Mouse (Mus musculus) gastrocnemius, postnatal 4 days (tissue): Measurements from ENCODE around the gene Tmeff2. TPM values are rescaled to one million over a fixed set of nuclear protein-coding genes. Genes with fewer than 3 reads are reported as not detected.

ENCODE experiments used
- DNase-seq, 2 experiments: peaks; one replicate each; pipeline ENCODE4 v3.0.0; 2021 to 2022; ENCODE audit warnings: low spot score in 2 of 2, mixed read lengths in 2 of 2
- microRNA-seq: library from miRNA; unstranded; fragments of <30 nt; microRNA quantifications from one replicate; pipeline ENCODE4 v1.2.0, GENCODE M21; 2021
- total RNA-seq, 2 experiments: library from RNA; stranded (reverse); gene quantifications; 2 replicates each; pipeline ENCODE4 v1.2.3; 2021

Gene Tmeff2
- total RNA-seq, 2 experiments from 2014 or later = 15.9 to 20.9 TPM

DNA sequence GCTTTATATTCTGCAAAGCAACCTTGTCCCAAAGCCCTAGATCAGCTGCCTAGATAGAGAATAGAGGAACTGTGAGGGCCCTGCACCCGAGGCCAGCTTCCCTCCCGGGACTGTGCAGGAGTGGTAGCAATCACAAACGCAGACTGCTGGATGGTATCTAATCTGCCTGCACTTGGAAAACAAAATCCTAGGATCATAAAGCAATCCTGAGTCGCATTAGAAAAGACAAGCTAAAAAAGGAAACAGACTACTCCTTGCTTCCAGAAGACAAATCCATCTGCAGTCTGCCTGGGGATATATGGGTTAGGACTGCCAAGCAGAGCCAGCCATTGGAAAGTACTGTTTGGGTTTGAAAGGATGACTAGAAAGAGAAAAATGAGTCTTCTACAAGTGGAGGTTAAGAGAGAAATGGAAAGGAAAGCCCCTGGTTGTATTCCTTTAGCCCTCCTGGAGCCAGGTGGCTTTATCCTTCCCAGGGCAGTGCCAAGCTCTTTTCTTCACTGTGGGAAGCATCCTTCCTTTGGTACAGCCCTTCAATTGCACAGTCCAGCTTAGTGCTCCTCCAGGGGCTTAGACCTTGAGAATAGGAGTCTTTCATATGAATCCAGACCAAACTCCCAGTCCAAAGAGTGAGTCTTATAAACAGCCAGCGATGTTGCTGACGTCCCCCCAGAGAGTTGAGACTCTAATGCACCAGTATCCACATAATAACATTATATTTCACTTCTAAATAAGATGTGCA is 291.6 kb downstream of the Tmeff2 start:
- no peak for DNase-seq

DNA sequence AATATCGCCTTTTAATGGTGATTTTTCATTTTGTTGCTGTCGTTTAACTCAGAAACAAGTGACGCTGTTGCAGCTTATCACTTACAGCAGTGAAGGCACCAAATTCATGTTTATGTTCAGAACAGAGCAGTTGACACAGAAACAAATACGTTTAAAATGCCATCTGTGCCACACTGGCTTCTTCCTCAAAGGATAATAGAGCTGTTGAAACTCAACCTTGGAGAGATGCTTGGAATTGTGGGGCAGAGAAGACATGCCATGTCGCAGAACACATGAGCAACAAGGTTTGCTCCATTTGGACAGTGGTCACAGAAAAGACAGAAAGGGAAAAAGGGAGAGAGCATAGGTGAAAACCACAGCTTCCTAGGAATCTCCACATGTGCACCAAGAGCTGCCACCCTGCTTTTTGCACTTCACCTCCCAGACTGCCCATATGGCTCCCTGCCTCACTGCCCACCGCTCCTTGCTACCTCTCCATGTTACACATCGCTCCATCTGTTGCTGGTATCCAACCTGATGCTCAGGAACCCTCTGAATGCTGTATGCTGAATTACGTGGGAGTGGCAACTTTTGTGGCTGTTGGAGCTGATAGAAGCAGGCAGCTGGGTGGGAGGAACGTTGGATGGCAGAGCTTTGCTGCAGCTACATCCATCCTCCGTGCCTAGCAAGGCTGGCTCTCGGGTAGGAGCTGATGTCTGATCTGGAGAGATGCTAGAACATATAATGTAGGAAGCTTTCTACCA is 298.8 kb downstream of the Tmeff2 start:
- no peak for DNase-seq

DNA sequence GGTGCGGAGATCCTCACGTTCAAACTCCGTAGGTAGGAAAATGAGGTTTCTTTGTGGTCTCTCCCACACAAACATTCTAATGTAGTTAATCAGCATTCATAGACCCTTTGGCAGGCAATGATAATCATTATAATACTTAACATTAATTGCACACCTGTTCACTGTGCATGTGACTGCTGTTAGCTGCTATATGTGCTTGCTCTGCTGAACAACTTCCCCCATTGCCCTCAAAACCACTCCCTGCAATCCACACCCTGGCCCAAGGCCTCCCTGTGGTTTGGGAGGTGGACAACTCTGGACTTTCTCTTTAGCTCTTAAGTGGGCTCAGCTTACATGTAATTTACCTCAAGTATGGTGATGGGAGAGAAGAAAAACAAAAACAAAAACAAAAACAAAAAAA is 299.5 kb downstream of the Tmeff2 start:
- no peak for DNase-seq

DNA sequence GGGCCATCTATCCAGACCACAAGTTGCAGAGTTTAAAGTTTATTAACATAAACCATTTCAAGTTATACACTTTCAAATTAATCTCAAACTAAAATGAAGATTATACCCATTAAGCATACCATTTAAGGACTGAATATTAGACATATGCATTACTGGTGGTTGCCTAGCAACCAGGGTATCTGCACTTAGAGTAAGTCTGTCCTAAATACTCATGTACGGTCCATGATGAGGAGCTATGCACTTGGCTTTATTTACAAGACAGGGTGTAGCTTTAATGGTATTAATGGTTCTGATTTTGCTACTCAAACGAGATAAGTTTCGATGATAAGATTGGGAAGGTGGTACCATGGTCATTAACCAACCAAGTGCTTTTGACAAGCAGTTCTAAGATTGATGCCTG is 315.2 kb downstream of the Tmeff2 start:
- DNase-seq = no peak

DNA sequence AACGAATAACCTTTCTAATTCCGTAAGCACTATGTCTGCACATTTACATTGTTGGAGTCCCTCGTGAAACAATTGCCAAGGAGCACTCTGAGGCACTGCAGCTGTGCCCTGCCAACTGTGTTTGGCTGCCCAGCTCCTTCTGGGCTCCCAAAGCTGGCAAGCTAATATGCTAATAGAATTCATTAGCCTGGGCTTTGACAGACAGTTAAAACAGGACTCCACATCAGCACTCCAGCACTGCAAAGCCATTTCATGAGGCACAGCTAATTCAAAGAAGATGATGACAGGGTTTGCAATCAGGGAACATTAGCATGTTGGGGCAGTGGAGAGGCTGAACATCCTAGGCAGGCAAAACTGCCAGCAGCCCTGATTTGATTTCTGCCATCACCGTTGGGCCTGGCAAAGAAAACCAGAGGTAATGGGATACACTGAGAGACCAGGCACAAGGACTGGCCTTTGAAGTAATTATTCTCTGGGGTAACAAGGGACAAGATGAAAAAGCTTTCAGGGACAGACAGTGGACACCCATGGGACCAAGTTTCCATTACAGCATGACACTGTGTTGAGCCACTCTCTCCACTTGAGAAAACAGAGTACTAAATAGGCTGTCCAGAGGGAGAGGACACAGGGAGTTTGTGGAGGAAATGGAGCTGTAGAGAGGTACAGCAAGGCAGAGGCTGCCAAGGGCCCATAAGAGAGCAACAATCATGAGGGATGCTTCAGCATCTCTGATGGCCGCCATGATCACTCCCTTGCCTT is 316.0 kb downstream of the Tmeff2 start:
- DNase-seq = no peak

DNA sequence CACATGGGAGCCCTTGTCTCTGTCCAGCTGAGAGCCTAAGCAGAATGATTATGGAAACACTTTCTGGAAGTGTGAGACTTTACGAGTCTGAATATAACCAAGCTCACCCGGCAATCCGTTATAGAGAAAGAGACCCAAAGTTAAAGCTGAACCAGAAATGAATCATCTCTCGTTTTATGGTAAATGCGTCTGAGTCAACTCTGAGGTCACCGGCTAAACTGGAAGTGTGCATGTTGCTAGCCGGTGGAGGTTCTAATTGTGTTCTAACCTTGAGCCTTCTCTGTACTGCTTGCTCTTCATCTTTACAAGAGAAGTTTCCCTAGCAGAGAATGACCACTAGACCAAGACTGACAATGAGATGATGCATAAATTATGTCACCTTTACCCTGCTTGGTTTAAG is 316.8 kb downstream of the Tmeff2 start:
- DNase-seq = no peak

DNA sequence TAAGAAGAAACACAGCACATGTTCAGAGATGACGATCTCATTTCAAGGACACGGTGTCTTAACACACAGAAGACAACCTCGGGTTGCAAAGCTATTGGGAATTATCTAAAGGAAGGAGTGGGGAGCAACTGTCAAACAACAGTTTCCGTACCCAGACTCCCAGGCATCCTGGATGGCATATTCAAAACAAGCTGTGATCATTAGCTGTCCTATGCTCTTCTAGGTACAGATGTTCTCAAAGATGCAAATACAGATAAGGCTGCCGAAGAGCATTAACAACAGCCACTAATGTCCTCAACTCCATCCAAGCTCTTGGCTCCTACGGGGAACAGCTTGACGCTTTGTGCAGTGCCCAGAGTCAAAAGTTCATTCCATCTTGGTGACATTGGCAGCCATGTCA is 324.7 kb downstream of the Tmeff2 start:
- no peak for DNase-seq

Small RNA genes lying within 50 kb of the gene (microRNA-seq; reads per million reads assigned to microRNA genes)
- gene Gm25736 = not detected
